Mouse (Mus musculus): Measurements from ENCODE around the gene Rarb. TPM values are rescaled to one million over a fixed set of nuclear protein-coding genes. Genes with fewer than 3 reads are reported as not detected.
A peak's percentile ranks its signal among the peaks of the same experiment; 100 is the strongest.

The Rarb gene
- polyA plus RNA-seq, 1 experiment from 2014 or later: 16.6 TPM

- DNase-seq (ENCODE audit: low spot score): no peak
- WGBS: 81% methylated on average over 3 of the region's 3 CpGs
- no peaks in the 10 kb centered on the region for H3K4me1 ChIP-seq
- no peaks in the 10 kb centered on the region for H3K9me3 ChIP-seq
- no peaks in the 10 kb centered on the region for H3K36me3 ChIP-seq
- H3K27me3 ChIP-seq (ENCODE audit: insufficient read depth, poor library complexity, severe bottlenecking): no peaks in the 10 kb centered on the region
- no peak overlapping the region for H3K27ac ChIP-seq
- no peak overlapping the region for H3K4me3 ChIP-seq
These were observed 292.8 kb downstream of the Rarb start for GRCm38 (mm10) chr14:16526120-16526519.

- no peak overlapping the region for H3K27ac ChIP-seq
- H3K27me3 ChIP-seq (ENCODE audit: insufficient read depth, poor library complexity, severe bottlenecking): no peaks in the 10 kb centered on the region
- H3K4me1 ChIP-seq: no peaks in the 10 kb centered on the region
- no peak overlapping the region for H3K4me3 ChIP-seq
- H3K36me3 ChIP-seq: no peaks in the 10 kb centered on the region
- no peak for DNase-seq (ENCODE audit: low spot score)
- no peaks in the 10 kb centered on the region for H3K9me3 ChIP-seq
- WGBS: 81% methylated on average over 5 of the region's 5 CpGs
These were observed 293.6 kb downstream of the Rarb start for GRCm38 (mm10) chr14:16525137-16525924.

GRCm38 (mm10) chr14:16522852-16523251, 296.1 kb downstream of the Rarb start:
- Histone ChIP-seq H3K4me1 (peaks cover 11% of the 10 kb centered on the region), H3K27ac (no peak overlapping the region), H3K27me3 (ENCODE audit: insufficient read depth, poor library complexity, severe bottlenecking) (no peaks in the 10 kb centered on the region), H3K9me3 (no peaks in the 10 kb centered on the region), H3K36me3 (no peaks in the 10 kb centered on the region), H3K4me3 (no peak overlapping the region)
- DNase-seq (ENCODE audit: low spot score): no peak
- 85% methylated on average over 3 of the region's 3 CpGs for WGBS

- Histone ChIP-seq H3K36me3 (no peaks in the 10 kb centered on the region), H3K9me3 (no peaks in the 10 kb centered on the region), H3K27ac (no peak overlapping the region), H3K4me1 (peaks cover 16% of the 10 kb centered on the region), H3K4me3 (no peak overlapping the region), H3K27me3 (ENCODE audit: insufficient read depth, poor library complexity, severe bottlenecking) (no peaks in the 10 kb centered on the region)
- WGBS: 77% methylated on average over 8 of the region's 8 CpGs
- no peak for DNase-seq (ENCODE audit: low spot score)
These were observed 299.3 kb downstream of the Rarb start for GRCm38 (mm10) chr14:16519588-16520167.

- H3K9me3 ChIP-seq: no peaks in the 10 kb centered on the region
- no peak overlapping the region for H3K4me3 ChIP-seq
- H3K27me3 ChIP-seq (ENCODE audit: insufficient read depth, poor library complexity, severe bottlenecking): no peaks in the 10 kb centered on the region
- no peaks in the 10 kb centered on the region for H3K36me3 ChIP-seq
- H3K27ac ChIP-seq: no peak overlapping the region
- DNase-seq (ENCODE audit: low spot score): no peak
- peaks cover 16% of the 10 kb centered on the region for H3K4me1 ChIP-seq
These were observed 301.0 kb downstream of the Rarb start for GRCm38 (mm10) chr14:16517958-16518357.

- 45% methylated on average over 3 of the region's 3 CpGs for WGBS
- no peak overlapping the region for H3K4me3 ChIP-seq
- H3K27ac ChIP-seq: no peak overlapping the region; the same call in 1 of the 2 replicates
- DNase-seq (ENCODE audit: low spot score): no peak
- no peaks in the 10 kb centered on the region for H3K36me3 ChIP-seq
- H3K9me3 ChIP-seq: no peaks in the 10 kb centered on the region
- peaks cover 16% of the 10 kb centered on the region for H3K4me1 ChIP-seq
- H3K27me3 ChIP-seq (ENCODE audit: insufficient read depth, poor library complexity, severe bottlenecking): no peaks in the 10 kb centered on the region
These were observed 303.2 kb downstream of the Rarb start for GRCm38 (mm10) chr14:16515731-16516130.

GRCm38 (mm10) chr14:16510574-16510973, 308.4 kb downstream of the Rarb start:
- no peaks in the 10 kb centered on the region for H3K9me3 ChIP-seq
- H3K36me3 ChIP-seq: peaks cover 10% of the 10 kb centered on the region
- peaks cover under 1% of the 10 kb centered on the region; the same call in 1 of the 2 replicates for H3K4me1 ChIP-seq
- H3K27me3 ChIP-seq (ENCODE audit: insufficient read depth, poor library complexity, severe bottlenecking): no peaks in the 10 kb centered on the region
- H3K4me3 ChIP-seq: no peak overlapping the region
- DNase-seq (ENCODE audit: low spot score): no peak
- 71% methylated on average over 4 of the region's 4 CpGs for WGBS
- H3K27ac ChIP-seq: no peak overlapping the region

- Histone ChIP-seq H3K4me1 (no peaks in the 10 kb centered on the region), H3K27ac (no peak overlapping the region), H3K27me3 (ENCODE audit: insufficient read depth, poor library complexity, severe bottlenecking) (no peaks in the 10 kb centered on the region), H3K9me3 (no peaks in the 10 kb centered on the region), H3K36me3 (peaks cover 10% of the 10 kb centered on the region), H3K4me3 (no peak overlapping the region)
- WGBS: 69% methylated on average over 4 of the region's 4 CpGs
- no peak for DNase-seq (ENCODE audit: low spot score)
These were observed 309.1 kb downstream of the Rarb start for GRCm38 (mm10) chr14:16509825-16510224.

GRCm38 (mm10) chr14:16508760-16509159, 310.2 kb downstream of the Rarb start:
- 78% methylated on average over 7 of the region's 7 CpGs for WGBS
- H3K4me1 ChIP-seq: no peaks in the 10 kb centered on the region
- no peak overlapping the region for H3K27ac ChIP-seq
- no peak for DNase-seq (ENCODE audit: low spot score)
- H3K27me3 ChIP-seq (ENCODE audit: insufficient read depth, poor library complexity, severe bottlenecking): no peaks in the 10 kb centered on the region
- H3K4me3 ChIP-seq: no peak overlapping the region
- no peaks in the 10 kb centered on the region for H3K9me3 ChIP-seq
- peaks cover 10% of the 10 kb centered on the region for H3K36me3 ChIP-seq

- no peak for DNase-seq (ENCODE audit: low spot score)
- 42% methylated on average over 2 of the region's 2 CpGs for WGBS
- no peaks in the 10 kb centered on the region for H3K9me3 ChIP-seq
- H3K27ac ChIP-seq: no peak overlapping the region
- no peaks in the 10 kb centered on the region for H3K27me3 ChIP-seq (ENCODE audit: insufficient read depth, poor library complexity, severe bottlenecking)
- H3K4me1 ChIP-seq: peaks cover 23% of the 10 kb centered on the region
- no peak overlapping the region for H3K4me3 ChIP-seq
- H3K36me3 ChIP-seq: no peaks in the 10 kb centered on the region
These were observed 321.7 kb downstream of the Rarb start for GRCm38 (mm10) chr14:16497226-16497661.

- Histone ChIP-seq H3K4me3 (no peak overlapping the region), H3K9me3 (no peaks in the 10 kb centered on the region), H3K27ac (peak overlapping the region; percentile 29; the same call in 1 of the 2 replicates), H3K4me1 (peaks cover 22% of the 10 kb centered on the region), H3K27me3 (ENCODE audit: insufficient read depth, poor library complexity, severe bottlenecking) (no peaks in the 10 kb centered on the region), H3K36me3 (no peaks in the 10 kb centered on the region)
- WGBS: 57% methylated on average over 8 of the region's 8 CpGs
- no peak for DNase-seq (ENCODE audit: low spot score)
These were observed 335.1 kb downstream of the Rarb start for GRCm38 (mm10) chr14:16483656-16484380.

GRCm38 (mm10) chr14:16480621-16481020, 338.3 kb downstream of the Rarb start:
- peak; percentile 30 for DNase-seq (ENCODE audit: low spot score)
- Histone ChIP-seq H3K27ac (no peak overlapping the region), H3K9me3 (no peaks in the 10 kb centered on the region), H3K4me1 (peaks cover 19% of the 10 kb centered on the region), H3K4me3 (no peak overlapping the region), H3K27me3 (ENCODE audit: insufficient read depth, poor library complexity, severe bottlenecking) (no peaks in the 10 kb centered on the region), H3K36me3 (no peaks in the 10 kb centered on the region)
- WGBS: 59% methylated on average over 6 of the region's 6 CpGs

- Histone ChIP-seq H3K4me3 (no peak overlapping the region), H3K36me3 (no peaks in the 10 kb centered on the region), H3K9me3 (no peaks in the 10 kb centered on the region), H3K27me3 (ENCODE audit: insufficient read depth, poor library complexity, severe bottlenecking) (no peaks in the 10 kb centered on the region), H3K27ac (no peak overlapping the region), H3K4me1 (peaks cover 17% of the 10 kb centered on the region)
- 86% methylated on average over 2 of the region's 2 CpGs for WGBS
- peak; percentile 64 for DNase-seq (ENCODE audit: low spot score)
These were observed 339.4 kb downstream of the Rarb start for GRCm38 (mm10) chr14:16479521-16479920.

Measured in heart, embryonic 10.5 days (tissue).